Mouse (Mus musculus) common myeloid progenitor, adult 5-6 weeks (primary cell): Measurements from ENCODE around the gene Tmem230. TPM values are rescaled to one million over a fixed set of nuclear protein-coding genes. Genes with fewer than 3 reads are reported as not detected.

Experiments used
- ATAC-seq: replicated peaks from 2 replicates; pipeline ENCODE4 v1.8.0; 2016; ENCODE audit warnings: low read depth, mild to moderate bottlenecking, moderate TSS enrichment, inconsistent platforms; ENCODE audit not compliant: poor library complexity, severe bottlenecking
- total RNA-seq: library from RNA; stranded (forward); fragments of 200-1000, 187-1606 nt; gene quantifications from 2 replicates; pipeline ENCODE4 v1.2.3, GENCODE M21; 2017

Gene Tmem230
- total RNA-seq, 1 experiment from 2014 or later = 33.5 TPM

GRCm38 (mm10) chr2:132235975-132236374 lies 11.6 kb downstream of the Tmem230 start:
- ATAC-seq = no peak

GRCm38 (mm10) chr2:132235291-132235690 lies 12.3 kb downstream of the Tmem230 start:
- ATAC-seq = no peak

- ATAC-seq = no peak
These were observed 13.4 kb downstream of the Tmem230 start for GRCm38 (mm10) chr2:132233985-132234765.

- no peak for ATAC-seq
These were observed 15.1 kb downstream of the Tmem230 start for GRCm38 (mm10) chr2:132232413-132232945.

- ATAC-seq = no peak
These were observed 23.2 kb downstream of the Tmem230 start for GRCm38 (mm10) chr2:132224359-132224758.

- no peak for ATAC-seq
These were observed 26.0 kb downstream of the Tmem230 start for GRCm38 (mm10) chr2:132221611-132222073.

GRCm38 (mm10) chr2:132211995-132212656 lies 35.5 kb downstream of the Tmem230 start:
- no peak; the same call in 1 of the 2 replicates for ATAC-seq

GRCm38 (mm10) chr2:132210806-132211312 lies 36.7 kb downstream of the Tmem230 start:
- no peak for ATAC-seq

GRCm38 (mm10) chr2:132208246-132208881 lies 39.2 kb downstream of the Tmem230 start:
- no peak for ATAC-seq

GRCm38 (mm10) chr2:132206316-132206881 lies 41.2 kb downstream of the Tmem230 start:
- no peak for ATAC-seq

- no peak for ATAC-seq
These were observed 42.1 kb downstream of the Tmem230 start for GRCm38 (mm10) chr2:132205549-132205948.

GRCm38 (mm10) chr2:132203773-132204172 lies 43.8 kb downstream of the Tmem230 start:
- ATAC-seq = peak; percentile 97

- no peak for ATAC-seq
These were observed 44.4 kb downstream of the Tmem230 start for GRCm38 (mm10) chr2:132203186-132203585.

GRCm38 (mm10) chr2:132198017-132198933 lies 49.3 kb downstream of the Tmem230 start:
- no peak for ATAC-seq

- no peak for ATAC-seq
These were observed 52.0 kb downstream of the Tmem230 start for GRCm38 (mm10) chr2:132195602-132196001.

GRCm38 (mm10) chr2:132190602-132191161 lies 56.9 kb downstream of the Tmem230 start:
- no peak for ATAC-seq
